Mouse (Mus musculus) forebrain, embryonic 16.5 days (tissue): ENCODE results near the gene Ccdc190. TPM values are rescaled to one million over a fixed set of nuclear protein-coding genes. Genes with fewer than 3 reads are reported as not detected.

Experiments
- ATAC-seq: fragments of 200-750 bp; cut with Nextera tagmentation; 2 replicates; pipeline ENCODE4 v1.8.0; 2017; ENCODE audit warnings: mild to moderate bottlenecking, moderate library complexity
- H3K27ac ChIP-seq: fragments of 300-500 bp; sonication (generic); 2 replicates; pipeline ENCODE4 v1.5.1; 2014; ENCODE audit warnings: low read length, control low read depth
- H3K27me3 ChIP-seq: fragments of 300-500 bp; sonication (generic); replicated peaks from 2 replicates; pipeline ENCODE4 v1.6.1; 2014; ENCODE audit warnings: low read length; ENCODE audit not compliant: control insufficient read depth, insufficient read depth
- H3K36me3 ChIP-seq: fragments of 300-500 bp; sonication (generic); 2 replicates; pipeline ENCODE4 v1.6.1; 2014; ENCODE audit not compliant: control insufficient read depth, insufficient read depth
- H3K4me1 ChIP-seq: fragments of 300-500 bp; sonication (generic); replicated peaks from 2 replicates; pipeline ENCODE4 v1.6.1; 2014; ENCODE audit warnings: low read length; ENCODE audit not compliant: control insufficient read depth, insufficient read depth
- H3K4me2 ChIP-seq: fragments of 300-500 bp; sonication (generic); 2 replicates; pipeline ENCODE4 v1.6.1; 2014; ENCODE audit warnings: mild to moderate bottlenecking, low read length, control low read depth
- H3K4me3 ChIP-seq: fragments of 300-500 bp; sonication (generic); replicated peaks from 2 replicates; pipeline ENCODE4 v1.5.1; 2014; ENCODE audit warnings: mild to moderate bottlenecking, low read length, control low read depth
- H3K9ac ChIP-seq: fragments of 300-500 bp; sonication (generic); replicated peaks from 2 replicates; pipeline ENCODE4 v1.6.1; 2014; ENCODE audit warnings: low read depth, low read length, control low read depth
- H3K9me3 ChIP-seq: fragments of 300-500 bp; sonication (generic); 2 replicates; pipeline ENCODE4 v1.6.1; 2016; ENCODE audit warnings: low read length; ENCODE audit not compliant: control insufficient read depth
- WGBS: fragments of 180-500 bp; shearing (Covaris S2); extraction: QIAGEN DNeasy Blood & Tissue Kit; methylation state at CpG from one replicate; pipeline ENCODE4 v1.1.7; 2014; 5-methylcytosine and 5-hydroxymethylcytosine counted together
- polyA plus RNA-seq: library from polyadenylated mRNA; unstranded; fragments of >200 nt; fragmentation: Nextera tagmentation; extraction: Ambion mirVana; gene quantifications from 2 replicates; pipeline ENCODE4 v1.2.1, GENCODE M21; 2015

Ccdc190 gene
- polyA plus RNA-seq, result 0.96 and 1.7 TPM in 2 replicates

GRCm38 (mm10) chr1:169928454-169928971 is at the start of gene Ccdc190:
Gene Ccdc190 (plus strand): TSS chr1:169928648.
- H3K4me3 ChIP-seq, result peak within 1 kb of the TSS; percentile 4; the same call in 1 of the 2 replicates

GRCm38 (mm10) chr1:169879060-169879459 is 49.4 kb upstream of the Ccdc190 start:
- Histone ChIP-seq H3K27ac (no peak overlapping the region), H3K36me3 (no peaks in the 10 kb centered on the region), H3K4me3 (no peak overlapping the region), H3K27me3 (no peaks in the 10 kb centered on the region), H3K4me1 (no peaks in the 10 kb centered on the region), H3K4me2 (no peak overlapping the region), H3K9ac (no peak overlapping the region), H3K9me3 (no peaks in the 10 kb centered on the region)
- ATAC-seq, result no peak
- 82% methylated on average over 4 of the region's 4 CpGs for WGBS

More at GRCm38 (mm10) chr1:169928454-169928971, at the start of gene Ccdc190:
- peak; percentile 76 for ATAC-seq
- H3K9me3 ChIP-seq, result no peaks in the 10 kb centered on the region
- 0 out of 2 replicates have a peak within 1 kb of the TSS, but pooled peaks have one; percentile 49 for H3K27ac ChIP-seq
- H3K4me1 ChIP-seq, result peaks cover 9% of the 10 kb centered on the region
- H3K27me3 ChIP-seq, result no peaks in the 10 kb centered on the region
- peak within 1 kb of the TSS; percentile 5; the same call in 1 of the 2 replicates for H3K9ac ChIP-seq
- peak within 1 kb of the TSS; percentile 30 for H3K4me2 ChIP-seq
- WGBS, result 1% methylated on average over 12 of the region's 12 CpGs
- no peaks in the 10 kb centered on the region for H3K36me3 ChIP-seq

GRCm38 (mm10) chr1:169880181-169880580 is 48.3 kb upstream of the Ccdc190 start:
- Histone ChIP-seq H3K4me3 (no peak overlapping the region), H3K36me3 (no peaks in the 10 kb centered on the region), H3K9me3 (no peaks in the 10 kb centered on the region), H3K4me2 (no peak overlapping the region), H3K4me1 (no peaks in the 10 kb centered on the region), H3K27ac (no peak overlapping the region), H3K27me3 (no peaks in the 10 kb centered on the region), H3K9ac (no peak overlapping the region)
- WGBS, result 67% methylated on average over 5 of the region's 5 CpGs
- no peak for ATAC-seq

- H3K36me3 ChIP-seq, result no peaks in the 10 kb centered on the region
- no peak overlapping the region for H3K9ac ChIP-seq
- no peak overlapping the region for H3K4me2 ChIP-seq
- no peaks in the 10 kb centered on the region for H3K9me3 ChIP-seq
- no peaks in the 10 kb centered on the region for H3K4me1 ChIP-seq
- H3K27me3 ChIP-seq, result no peaks in the 10 kb centered on the region
- 80% methylated on average over 5 of the region's 5 CpGs for WGBS
- ATAC-seq, result no peak
- H3K27ac ChIP-seq, result no peak overlapping the region
- H3K4me3 ChIP-seq, result no peak overlapping the region
Observed at GRCm38 (mm10) chr1:169883081-169883565, 45.3 kb upstream of the Ccdc190 start.

GRCm38 (mm10) chr1:169889250-169889649 is 39.2 kb upstream of the Ccdc190 start:
- H3K27me3 ChIP-seq, result no peaks in the 10 kb centered on the region
- H3K4me2 ChIP-seq, result no peak overlapping the region
- ATAC-seq, result no peak
- no peak overlapping the region for H3K4me3 ChIP-seq
- 73% methylated on average over 2 of the region's 2 CpGs for WGBS
- no peak overlapping the region for H3K9ac ChIP-seq
- H3K27ac ChIP-seq, result no peak overlapping the region
- no peaks in the 10 kb centered on the region for H3K36me3 ChIP-seq
- no peaks in the 10 kb centered on the region for H3K4me1 ChIP-seq
- H3K9me3 ChIP-seq, result no peaks in the 10 kb centered on the region

GRCm38 (mm10) chr1:169893976-169894375 is 34.5 kb upstream of the Ccdc190 start:
- Histone ChIP-seq H3K27me3 (no peaks in the 10 kb centered on the region), H3K4me3 (no peak overlapping the region), H3K9me3 (no peaks in the 10 kb centered on the region), H3K9ac (no peak overlapping the region), H3K27ac (no peak overlapping the region), H3K36me3 (no peaks in the 10 kb centered on the region), H3K4me2 (no peak overlapping the region), H3K4me1 (no peaks in the 10 kb centered on the region)
- ATAC-seq, result no peak
- WGBS, result 90% methylated on average over 2 of the region's 2 CpGs

GRCm38 (mm10) chr1:169895686-169896085 is 32.8 kb upstream of the Ccdc190 start:
- Histone ChIP-seq H3K4me3 (no peak overlapping the region), H3K27me3 (no peaks in the 10 kb centered on the region), H3K27ac (no peak overlapping the region), H3K4me2 (no peak overlapping the region), H3K9me3 (no peaks in the 10 kb centered on the region), H3K36me3 (no peaks in the 10 kb centered on the region), H3K9ac (no peak overlapping the region), H3K4me1 (no peaks in the 10 kb centered on the region)
- 70% methylated on average over 1 of the region's 1 CpGs for WGBS
- peak; percentile 26; the same call in 1 of the 2 replicates for ATAC-seq

GRCm38 (mm10) chr1:169897916-169898315 is 30.5 kb upstream of the Ccdc190 start:
- Histone ChIP-seq H3K4me3 (no peak overlapping the region), H3K4me2 (no peak overlapping the region), H3K36me3 (no peaks in the 10 kb centered on the region), H3K9me3 (no peaks in the 10 kb centered on the region), H3K9ac (no peak overlapping the region), H3K27ac (no peak overlapping the region), H3K4me1 (no peaks in the 10 kb centered on the region), H3K27me3 (no peaks in the 10 kb centered on the region)
- ATAC-seq, result no peak
- WGBS, result 59% methylated on average over 1 of the region's 1 CpGs

GRCm38 (mm10) chr1:169898607-169899006 is 29.8 kb upstream of the Ccdc190 start:
- H3K4me1 ChIP-seq, result no peaks in the 10 kb centered on the region
- H3K27ac ChIP-seq, result no peak overlapping the region
- H3K9ac ChIP-seq, result no peak overlapping the region
- no peak for ATAC-seq
- H3K4me2 ChIP-seq, result no peak overlapping the region
- WGBS, result 79% methylated on average over 7 of the region's 7 CpGs
- H3K4me3 ChIP-seq, result no peak overlapping the region
- no peaks in the 10 kb centered on the region for H3K9me3 ChIP-seq
- no peaks in the 10 kb centered on the region for H3K27me3 ChIP-seq
- H3K36me3 ChIP-seq, result no peaks in the 10 kb centered on the region
